Mouse (Mus musculus): ENCODE results near the gene Car6. TPM values are rescaled to one million over a fixed set of nuclear protein-coding genes. Genes with fewer than 3 reads are reported as not detected.
A peak's percentile ranks its signal among the peaks of the same experiment; 100 is the strongest.

The Car6 gene
- polyA plus RNA-seq, 1 experiment = not detected

- no peaks in the 10 kb centered on the region for H3K36me3 ChIP-seq (replicated peaks; ENCODE audit: low read length)
- H3K27me3 ChIP-seq (replicated peaks) = peaks cover 60% of the 10 kb centered on the region
- no peak overlapping the region for H3K4me3 ChIP-seq (replicated peaks)
- H3K4me1 ChIP-seq = peaks cover 12% of the 10 kb centered on the region; the same call in 1 of the 2 replicates
- TF ChIP-seq FLI1 (IDR thresholded peaks at IDR 0.05; ENCODE audit: low read length) (no peak), GATA1 (IDR thresholded peaks at IDR 0.05; ENCODE audit: borderline replicate concordance, low read length) (no peak)
- peaks cover 33% of the 10 kb centered on the region for H3K9me3 ChIP-seq
Observed at GRCm38 (mm10) chr4:150146286-150146685, 54.8 kb downstream of the Car6 start.

GRCm38 (mm10) chr4:150144242-150144641 lies 56.9 kb downstream of the Car6 start:
- H3K36me3 ChIP-seq (replicated peaks; ENCODE audit: low read length) = no peaks in the 10 kb centered on the region
- H3K4me1 ChIP-seq = peaks cover 12% of the 10 kb centered on the region; the same call in 1 of the 2 replicates
- peaks cover 22% of the 10 kb centered on the region for H3K9me3 ChIP-seq
- TF ChIP-seq GATA1 (IDR thresholded peaks at IDR 0.05; ENCODE audit: borderline replicate concordance, low read length) = no peak
- no peak overlapping the region for H3K4me3 ChIP-seq (replicated peaks)
- peaks cover 69% of the 10 kb centered on the region for H3K27me3 ChIP-seq (replicated peaks)

- Histone ChIP-seq H3K36me3 (replicated peaks; ENCODE audit: low read length) (no peaks in the 10 kb centered on the region), H3K4me1 (peaks cover 44% of the 10 kb centered on the region), H3K9me3 (no peaks in the 10 kb centered on the region; the same call in 1 of the 2 replicates), H3K27me3 (replicated peaks) (peaks cover 65% of the 10 kb centered on the region), H3K4me3 (replicated peaks) (no peak overlapping the region)
- TF ChIP-seq FLI1 (IDR thresholded peaks at IDR 0.05; ENCODE audit: low read length) (no peak), GATA1 (IDR thresholded peaks at IDR 0.05; ENCODE audit: borderline replicate concordance, low read length) (no peak)
Observed at GRCm38 (mm10) chr4:150140346-150140745, 60.8 kb downstream of the Car6 start.

GRCm38 (mm10) chr4:150139090-150139489 lies 62.0 kb downstream of the Car6 start:
- TF ChIP-seq FLI1 (IDR thresholded peaks at IDR 0.05; ENCODE audit: low read length) = no peak
- Histone ChIP-seq H3K36me3 (replicated peaks; ENCODE audit: low read length) (no peaks in the 10 kb centered on the region), H3K27me3 (replicated peaks) (peaks cover 55% of the 10 kb centered on the region), H3K4me3 (replicated peaks) (no peak overlapping the region), H3K4me1 (peaks cover 49% of the 10 kb centered on the region), H3K9me3 (no peaks in the 10 kb centered on the region; the same call in 1 of the 2 replicates)

- peaks cover 55% of the 10 kb centered on the region for H3K4me1 ChIP-seq
- no peaks in the 10 kb centered on the region for H3K36me3 ChIP-seq (replicated peaks; ENCODE audit: low read length)
- H3K27me3 ChIP-seq (replicated peaks) = peaks cover 48% of the 10 kb centered on the region
- TF ChIP-seq GATA1 (IDR thresholded peaks at IDR 0.05; ENCODE audit: borderline replicate concordance, low read length) (no peak), FLI1 (IDR thresholded peaks at IDR 0.05; ENCODE audit: low read length) (no peak)
- no peaks in the 10 kb centered on the region for H3K9me3 ChIP-seq
- peak overlapping the region; percentile 54 for H3K4me3 ChIP-seq (replicated peaks)
Observed at GRCm38 (mm10) chr4:150138084-150138543, 63.0 kb downstream of the Car6 start.

GRCm38 (mm10) chr4:150137368-150138083 lies 63.6 kb downstream of the Car6 start:
- Histone ChIP-seq H3K4me1 (peaks cover 56% of the 10 kb centered on the region), H3K27me3 (replicated peaks) (peaks cover 47% of the 10 kb centered on the region), H3K36me3 (replicated peaks; ENCODE audit: low read length) (no peaks in the 10 kb centered on the region), H3K9me3 (no peaks in the 10 kb centered on the region), H3K4me3 (replicated peaks) (peak overlapping the region; percentile 38)
- TF ChIP-seq FLI1 (IDR thresholded peaks at IDR 0.05; ENCODE audit: low read length) = no peak
- TF ChIP-seq GATA1 (IDR thresholded peaks at IDR 0.05; ENCODE audit: borderline replicate concordance, low read length) = no peak

Other genes starting within 250 kb of the Car6 start
- 0.75 TPM in 1 of 2 replicates, not detected in the other for gene Spsb1, start 246.3 kb downstream of the Car6 start, polyA plus RNA-seq (2012; ENCODE audit: insufficient read depth, low replicate concordance)
- 4.4 and 6.8 TPM in 2 replicates for gene H6pd, start 192.3 kb downstream of the Car6 start, polyA plus RNA-seq (2012; ENCODE audit: insufficient read depth, low replicate concordance)
- gene Gpr157, start 114.0 kb downstream of the Car6 start, polyA plus RNA-seq (2012; ENCODE audit: insufficient read depth, low replicate concordance) = 1.1 and 1.9 TPM in 2 replicates
- gene Slc2a5, start 82.0 kb downstream of the Car6 start, polyA plus RNA-seq (2012; ENCODE audit: insufficient read depth, low replicate concordance) = 0.15 TPM in 1 of 2 replicates, not detected in the other
- not detected in 2 replicates for gene Slc2a7, start 52.4 kb downstream of the Car6 start, polyA plus RNA-seq (2012; ENCODE audit: insufficient read depth, low replicate concordance)
- gene Eno1, start 35.4 kb upstream of the Car6 start, polyA plus RNA-seq (2012; ENCODE audit: insufficient read depth, low replicate concordance) = 2,192 and 2,220 TPM in 2 replicates
- 39.0 and 101 TPM in 2 replicates for gene Rere, start 80.3 kb upstream of the Car6 start, polyA plus RNA-seq (2012; ENCODE audit: insufficient read depth, low replicate concordance)

Data from megakaryocyte, embryonic 14.5 days (primary cell).